Mouse (Mus musculus): ENCODE data around the gene Mtx2.

DNA sequence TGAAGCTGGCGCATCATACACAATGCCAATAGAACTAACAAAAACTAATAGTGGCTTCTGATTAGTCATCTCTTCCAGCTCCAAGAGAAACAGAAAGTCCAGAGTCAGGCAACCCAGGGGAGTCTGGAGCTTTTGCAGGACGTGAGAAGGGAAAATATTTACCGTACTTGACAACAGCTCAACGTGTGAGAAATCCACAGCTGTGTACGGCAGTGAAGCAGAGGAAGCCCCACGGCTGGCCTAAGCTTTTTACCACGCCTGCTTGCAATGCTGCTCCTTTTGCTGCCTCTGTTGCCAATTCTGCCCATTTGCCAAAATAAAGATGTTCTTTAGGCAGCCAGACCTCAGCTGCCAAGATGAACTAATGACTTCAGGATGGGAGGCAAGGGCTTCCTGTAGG, 30.1 kb upstream of the Mtx2 start:
- no peak for TF ChIP-seq POLR2A (IDR thresholded peaks at IDR 0.05; ENCODE audit: control insufficient read depth, low read depth, low read length)
- no peak for TF ChIP-seq CTCF (IDR thresholded peaks at IDR 0.05; ENCODE audit: control insufficient read depth, insufficient read depth, insufficient replicate concordance, low read depth, low read length)

Measured in testis, adult 2 months (tissue).